32 mouse cellular contexts compared by ENCODE assay signal in genomic region chr13:20521492-20521891, GRCm38 (mm10).
"Had no signal": no experiment of that assay in that cellular context is flagged by ENCODE, and none has a peak within 500 bp of the region (broad histone marks: within the 10 kb centered on the region; RNA-seq: fewer than 3 reads in every experiment).

No protein-coding gene starts in this region.

- H3K4me3 ChIP-seq: heart, adult 2 months; heart, embryonic 10.5 days; heart, embryonic 12.5 days; heart, embryonic 13.5 days; heart, embryonic 15.5 days; hindbrain, embryonic 10.5 days; hindbrain, embryonic 12.5 days; hindbrain, embryonic 13.5 days; hindbrain, embryonic 15.5 days; intestine, embryonic 15.5 days; layer of hippocampus, adult 2 months; left cerebral cortex, adult 2 months had no signal

- H3K9ac ChIP-seq: heart, embryonic 12.5 days; heart, embryonic 13.5 days; heart, embryonic 15.5 days; hindbrain, embryonic 12.5 days; hindbrain, embryonic 13.5 days; hindbrain, embryonic 14.5 days; hindbrain, embryonic 15.5 days; intestine, embryonic 15.5 days had no signal

- H3K4me1 ChIP-seq: heart, embryonic 10.5 days; heart, embryonic 12.5 days; heart, embryonic 15.5 days; intestine, embryonic 15.5 days had no signal

- H3K27me3 ChIP-seq: heart, embryonic 12.5 days; heart, embryonic 13.5 days; heart, embryonic 15.5 days; hindbrain, embryonic 12.5 days; hindbrain, embryonic 13.5 days; hindbrain, embryonic 15.5 days; intestine, embryonic 15.5 days had no signal

- H3K36me3 ChIP-seq: heart, embryonic 10.5 days; heart, embryonic 12.5 days; heart, embryonic 13.5 days; heart, embryonic 15.5 days; hindbrain, embryonic 10.5 days; hindbrain, embryonic 12.5 days; hindbrain, embryonic 13.5 days; hindbrain, embryonic 15.5 days; intestine, embryonic 15.5 days had no signal

- H3K4me2 ChIP-seq: heart, embryonic 11.5 days; heart, embryonic 12.5 days; heart, embryonic 13.5 days; heart, embryonic 15.5 days; hindbrain, embryonic 12.5 days; hindbrain, embryonic 13.5 days; hindbrain, embryonic 14.5 days; hindbrain, embryonic 15.5 days; intestine, embryonic 15.5 days had no signal

- H3K9me3 ChIP-seq: heart, embryonic 10.5 days; heart, embryonic 12.5 days; heart, embryonic 13.5 days; heart, embryonic 15.5 days; hindbrain, embryonic 10.5 days; hindbrain, embryonic 12.5 days; hindbrain, embryonic 13.5 days; hindbrain, embryonic 15.5 days; intestine, embryonic 15.5 days had no signal

- H3K27ac ChIP-seq: heart, adult 2 months; heart, embryonic 10.5 days; heart, embryonic 13.5 days; heart, embryonic 15.5 days; hindbrain, embryonic 10.5 days; hindbrain, embryonic 12.5 days; hindbrain, embryonic 13.5 days; hindbrain, embryonic 14.5 days; hindbrain, embryonic 15.5 days; hindbrain, postnatal 0 days; intestine, embryonic 15.5 days; layer of hippocampus, adult 2 months; left cerebral cortex, adult 2 months had no signal

- DNase-seq: heart, adult 18-20 months; heart, adult 2 months; heart, postnatal 10 days; heart, postnatal 14 days; heart, postnatal 36 days; heart, postnatal 4 days; kidney, adult 18-20 months; kidney, adult 2 months; kidney, adult 8-10 months; kidney, postnatal 10 days; kidney, postnatal 14 days; kidney, postnatal 4 days; layer of hippocampus, adult 9-11 months; layer of hippocampus, postnatal 36 days had no signal

- ATAC-seq: hindbrain, embryonic 16.5 days; hindbrain, postnatal 0 days; inflammation-experienced regulatory T-cells, adult 6 months; intestine, embryonic 15.5 days; intestine, embryonic 16.5 days; intestine, postnatal 0 days had no signal
